Mouse (Mus musculus): Measurements from ENCODE around the gene Prpf38a. TPM values are rescaled to one million over a fixed set of nuclear protein-coding genes. Genes with fewer than 3 reads are reported as not detected.

The Prpf38a gene
- polyA plus RNA-seq, 1 experiment from 2014 or later = 112 TPM

DNA sequence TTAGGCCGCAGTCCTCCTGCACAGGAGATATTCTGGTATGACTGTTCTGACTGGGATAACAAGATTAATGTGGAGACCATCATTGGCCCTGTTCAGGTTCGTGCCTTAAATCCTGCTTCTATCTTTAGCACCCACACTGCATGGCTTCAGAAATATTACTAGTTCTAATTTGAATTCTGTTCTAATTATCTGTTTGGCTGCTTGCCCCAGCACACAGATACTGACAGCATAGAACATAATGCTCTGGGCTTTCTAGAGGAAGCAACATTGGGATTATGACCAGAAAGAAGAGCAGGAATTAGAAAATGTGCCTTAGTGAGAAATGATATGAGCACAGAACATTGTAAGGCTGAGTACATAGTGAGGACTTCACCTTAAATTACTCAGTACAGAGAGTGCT lies 14.2 kb upstream of the Prpf38a start:
- H3K27ac ChIP-seq = no peak overlapping the region
- whole genome bisulfite sequencing = 93% methylated on average over 2 of the region's 2 CpGs
- H3K9me3 ChIP-seq = no peaks in the 10 kb centered on the region
- H3K36me3 ChIP-seq (replicated peaks) = peaks cover 16% of the 10 kb centered on the region
- H3K27me3 ChIP-seq = no peaks in the 10 kb centered on the region
- ATAC-seq (ENCODE audit: low FRiP score) = no peak
- H3K4me3 ChIP-seq (replicated peaks) = no peak overlapping the region
- no peak overlapping the region for H3K4me2 ChIP-seq
- H3K9ac ChIP-seq = no peak overlapping the region
- H3K4me1 ChIP-seq = no peaks in the 10 kb centered on the region

- H3K4me3 ChIP-seq (replicated peaks) = peak overlapping the region; percentile 76
- peak overlapping the region; percentile 63 for H3K27ac ChIP-seq
- 1% methylated on average over 16 of the region's 16 CpGs for WGBS
- H3K9ac ChIP-seq = peak overlapping the region; percentile 62
- H3K4me2 ChIP-seq = peak overlapping the region; percentile 68
- no peaks in the 10 kb centered on the region for H3K27me3 ChIP-seq
- peaks cover 25% of the 10 kb centered on the region for H3K4me1 ChIP-seq
- peaks cover 21% of the 10 kb centered on the region for H3K36me3 ChIP-seq (replicated peaks)
- ATAC-seq (ENCODE audit: low FRiP score) = no peak
- no peaks in the 10 kb centered on the region for H3K9me3 ChIP-seq
These were observed 741 bp upstream of the Prpf38a start for GRCm38 (mm10) chr4:108579743-108580411.

DNA sequence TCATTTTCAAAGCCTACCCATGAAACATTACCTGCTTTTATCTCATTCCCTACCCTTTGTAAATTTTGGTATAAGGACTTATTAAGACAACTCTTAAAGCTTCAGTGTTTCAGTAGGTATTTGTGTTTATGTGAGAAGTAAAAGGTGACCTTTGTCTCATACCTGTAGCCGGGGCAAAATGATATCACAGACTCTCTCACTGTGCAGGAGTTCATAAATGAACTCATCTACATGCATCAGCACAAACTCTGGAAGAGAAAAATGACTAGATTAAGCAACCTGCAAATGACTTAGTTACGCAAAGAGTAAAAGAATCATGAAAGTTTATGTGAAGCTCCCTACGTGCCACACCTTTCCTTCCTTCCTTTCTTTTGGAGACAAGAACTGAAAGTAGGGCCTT lies 6.5 kb downstream of the Prpf38a start:
- ATAC-seq (ENCODE audit: low FRiP score) = no peak
- WGBS = 99% methylated on average over 3 of the region's 3 CpGs
- Histone ChIP-seq H3K27ac (no peak overlapping the region), H3K27me3 (no peaks in the 10 kb centered on the region), H3K4me1 (peaks cover 6% of the 10 kb centered on the region), H3K4me2 (no peak overlapping the region), H3K36me3 (replicated peaks) (peaks cover 69% of the 10 kb centered on the region), H3K9ac (no peak overlapping the region), H3K9me3 (no peaks in the 10 kb centered on the region), H3K4me3 (replicated peaks) (no peak overlapping the region)

DNA sequence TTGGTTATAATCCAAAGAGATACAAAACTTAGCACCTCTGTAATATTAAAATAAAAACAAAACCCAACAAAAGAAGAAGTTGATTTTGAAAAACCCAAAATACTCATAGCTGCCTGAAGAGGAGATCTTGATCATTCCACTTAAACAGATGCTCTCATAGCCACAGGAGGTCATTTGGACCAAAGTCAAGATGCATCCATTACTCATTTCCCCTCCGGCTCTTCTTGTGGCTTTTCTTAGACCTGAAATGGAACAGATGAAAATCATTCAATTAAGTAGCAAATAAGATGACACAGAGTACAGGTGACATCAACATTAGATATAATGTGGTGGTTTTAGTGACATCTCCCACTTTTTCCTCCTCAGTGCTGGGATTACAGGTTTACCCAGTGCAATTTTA lies 14.1 kb downstream of the Prpf38a start:
- no peaks in the 10 kb centered on the region for H3K9me3 ChIP-seq
- peaks cover 84% of the 10 kb centered on the region for H3K36me3 ChIP-seq (replicated peaks)
- no peaks in the 10 kb centered on the region for H3K27me3 ChIP-seq

GRCm38 (mm10) chr4:108539701-108540100 lies 39.4 kb downstream of the Prpf38a start:
- Histone ChIP-seq H3K27ac (no peak overlapping the region), H3K4me2 (no peak overlapping the region), H3K27me3 (no peaks in the 10 kb centered on the region), H3K36me3 (replicated peaks) (peaks cover 15% of the 10 kb centered on the region), H3K4me1 (no peaks in the 10 kb centered on the region), H3K4me3 (replicated peaks) (no peak overlapping the region), H3K9ac (no peak overlapping the region), H3K9me3 (no peaks in the 10 kb centered on the region)
- ATAC-seq (ENCODE audit: low FRiP score) = no peak
- 98% methylated on average over 2 of the region's 2 CpGs for WGBS

More for the DNA sequence above, 14.1 kb downstream of the Prpf38a start:
- Histone ChIP-seq H3K9ac (no peak overlapping the region), H3K4me1 (no peaks in the 10 kb centered on the region), H3K4me2 (no peak overlapping the region), H3K27ac (no peak overlapping the region), H3K4me3 (replicated peaks) (no peak overlapping the region)
- no peak for ATAC-seq (ENCODE audit: low FRiP score)
- 92% methylated on average over 1 of the region's 1 CpGs for WGBS

Other genes with a start within 250 kb of the Prpf38a start
- gene Shisal2a, start 196.0 kb downstream of the Prpf38a start, polyA plus RNA-seq (2016; fragmentation: Nextera tagmentation; extraction: Ambion mirVana) = 2.2 and 2.3 TPM in 2 replicates
- 29.2 and 35.1 TPM in 2 replicates for gene Gpx7, start 172.4 kb downstream of the Prpf38a start, polyA plus RNA-seq (2016; fragmentation: Nextera tagmentation; extraction: Ambion mirVana)
- 94.9 and 118 TPM in 2 replicates for gene Tut4, start 119.9 kb downstream of the Prpf38a start, polyA plus RNA-seq (2016; fragmentation: Nextera tagmentation; extraction: Ambion mirVana)
- gene Orc1, start 87 bp upstream of the Prpf38a start, polyA plus RNA-seq (2016; fragmentation: Nextera tagmentation; extraction: Ambion mirVana) = 11.4 and 13.0 TPM in 2 replicates
- gene Cc2d1b, start 40.6 kb upstream of the Prpf38a start, polyA plus RNA-seq (2016; fragmentation: Nextera tagmentation; extraction: Ambion mirVana) = 22.8 and 29.1 TPM in 2 replicates
- gene 3110021N24Rik, start 140.3 kb upstream of the Prpf38a start, polyA plus RNA-seq (2016; fragmentation: Nextera tagmentation; extraction: Ambion mirVana) = 1.8 and 2.8 TPM in 2 replicates
- 5.4 and 5.9 TPM in 2 replicates for gene Zfyve9, start 201.5 kb upstream of the Prpf38a start, polyA plus RNA-seq (2016; fragmentation: Nextera tagmentation; extraction: Ambion mirVana)